Mouse (Mus musculus) lung, postnatal 36 days (tissue): ENCODE data around the gene Map3k12.
A peak's percentile ranks its signal among the peaks of the same experiment; 100 is the strongest.

Experiments used
- DNase-seq: peaks from one replicate; pipeline ENCODE4 v3.0.0; 2022; ENCODE audit warnings: mixed read lengths

The Map3k12 gene

DNA sequence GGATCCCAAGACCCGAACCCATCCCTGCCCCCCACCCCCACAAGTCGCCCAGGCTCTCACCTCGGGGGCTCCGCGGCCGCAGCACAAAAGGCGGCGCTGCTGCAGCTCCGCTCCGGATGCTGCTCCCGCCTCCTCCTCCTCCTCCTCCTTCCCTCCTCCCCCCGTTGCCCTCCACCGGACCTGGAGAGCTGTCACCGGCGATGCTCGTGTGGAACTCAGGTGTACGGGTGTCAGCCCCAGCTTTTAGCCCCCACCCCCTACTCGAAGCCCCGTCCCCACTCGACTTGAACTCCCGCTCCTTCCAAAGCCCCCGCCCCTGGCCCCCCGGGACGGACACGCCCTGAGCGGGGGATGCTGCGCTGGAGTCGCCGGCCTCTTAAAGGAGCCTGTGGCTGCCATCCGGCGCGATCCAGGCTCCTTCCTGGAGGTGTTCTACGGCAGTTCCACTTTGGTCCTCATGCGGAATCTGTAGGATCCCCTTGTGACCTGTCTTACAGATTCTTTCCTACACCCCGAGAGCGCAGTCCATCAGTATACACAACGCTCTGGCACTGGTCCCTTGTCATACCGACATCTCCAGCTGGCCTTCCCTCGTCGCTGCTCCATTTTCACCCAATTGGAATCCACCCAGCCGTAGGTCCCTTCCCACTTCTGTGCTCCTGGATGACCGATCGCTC is at the start of gene Map3k12:
Gene Map3k12, minus strand, starts transcription at position 337 of the 677 bp plus-strand sequence.
- DNase-seq, result peak; percentile 63

DNA sequence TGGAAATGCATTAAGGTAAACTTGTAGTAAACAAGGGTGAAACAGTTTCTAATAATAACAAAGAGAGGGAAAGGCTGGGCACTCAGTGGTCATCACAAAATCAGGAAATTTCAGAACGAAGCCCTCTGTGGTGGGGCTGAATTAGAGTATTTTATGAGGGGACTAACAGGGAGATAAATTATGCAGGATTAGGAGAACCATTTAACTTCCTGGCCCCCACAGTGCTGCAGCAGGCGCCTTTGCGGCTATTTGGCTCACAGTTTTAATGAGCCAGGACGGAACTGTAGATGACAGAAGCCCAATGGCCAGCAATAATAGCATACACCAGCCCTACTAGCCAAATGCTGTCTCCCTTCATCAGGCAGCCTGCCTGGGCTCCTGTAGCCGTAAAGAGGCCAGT is 46.8 kb upstream of the Map3k12 start:
- no peak for DNase-seq

DNA sequence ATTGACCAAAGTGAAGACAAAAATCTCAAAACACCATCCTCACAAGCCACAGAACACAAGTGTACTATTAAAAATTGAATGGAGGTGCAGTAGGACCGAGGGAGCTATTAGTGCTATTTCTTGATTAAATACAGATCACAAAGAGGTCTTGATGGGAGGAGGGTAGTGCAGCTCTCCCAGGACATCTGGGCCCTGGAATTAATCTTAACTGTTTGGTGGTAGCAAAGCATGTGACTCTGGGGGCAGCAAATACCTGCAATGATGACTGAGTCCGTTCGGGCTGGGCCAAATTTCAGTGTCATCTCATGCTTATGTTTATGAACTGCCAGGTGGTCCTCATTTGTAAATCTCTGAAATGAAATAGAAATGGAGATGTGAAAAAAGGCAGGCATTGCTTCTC is 46.2 kb upstream of the Map3k12 start:
- DNase-seq, result no peak

DNA sequence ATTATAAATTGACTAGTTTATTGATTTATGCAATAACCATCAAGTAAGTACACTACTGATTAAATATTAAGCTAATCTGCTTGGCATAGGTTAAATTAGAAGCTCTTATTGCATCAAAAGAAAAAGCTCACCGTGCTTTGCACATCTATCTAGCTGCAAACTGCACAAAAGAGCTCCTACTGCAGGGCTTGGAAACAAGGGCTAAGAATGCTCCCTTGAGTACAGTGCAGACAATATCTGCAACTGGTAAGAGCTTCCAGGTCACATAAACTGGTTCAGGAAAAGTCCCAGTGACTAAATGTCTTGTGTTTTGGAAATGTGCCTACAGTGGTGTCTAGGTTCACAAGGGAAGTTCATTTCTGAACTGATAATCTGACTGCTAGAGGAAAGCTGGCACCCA is 45.6 kb upstream of the Map3k12 start:
- no peak for DNase-seq

DNA sequence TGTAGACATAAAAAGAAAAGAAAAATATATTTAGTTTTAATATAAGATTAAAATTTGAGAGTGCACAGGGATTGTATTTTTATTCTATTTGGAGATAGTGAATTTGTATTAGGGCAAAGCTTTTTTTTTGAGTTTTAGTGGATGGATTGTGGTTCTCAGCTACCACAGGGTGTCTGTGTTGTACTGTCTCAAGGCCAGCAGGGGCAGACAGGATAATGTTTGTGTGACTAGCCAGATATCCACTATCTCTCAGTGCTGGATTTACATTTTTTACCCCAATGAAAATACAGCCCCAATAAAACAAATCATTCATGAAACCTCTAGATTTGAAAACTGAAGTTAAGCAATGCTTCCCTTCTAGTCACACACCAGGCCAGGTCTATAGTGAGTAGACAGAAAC is 40.7 kb upstream of the Map3k12 start:
- no peak for DNase-seq

DNA sequence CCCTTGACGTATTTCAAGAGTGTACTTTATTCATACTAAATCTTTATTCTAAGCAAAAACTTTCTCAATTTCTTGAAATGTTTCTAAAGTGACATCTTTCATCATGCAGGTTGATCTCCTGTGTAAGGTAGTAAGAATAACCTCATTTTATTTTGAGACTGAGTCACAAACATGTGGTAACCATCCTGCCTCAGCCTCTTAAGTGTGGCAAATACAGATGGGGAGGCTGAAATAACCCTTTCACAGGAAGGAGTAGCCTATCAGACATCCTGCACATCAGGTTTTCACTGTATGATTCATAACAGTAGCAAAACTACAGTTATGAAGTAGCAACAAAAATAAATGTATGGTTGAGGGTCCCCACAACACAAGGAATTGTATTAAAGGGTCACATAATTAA is 38.7 kb upstream of the Map3k12 start:
- no peak for DNase-seq

DNA sequence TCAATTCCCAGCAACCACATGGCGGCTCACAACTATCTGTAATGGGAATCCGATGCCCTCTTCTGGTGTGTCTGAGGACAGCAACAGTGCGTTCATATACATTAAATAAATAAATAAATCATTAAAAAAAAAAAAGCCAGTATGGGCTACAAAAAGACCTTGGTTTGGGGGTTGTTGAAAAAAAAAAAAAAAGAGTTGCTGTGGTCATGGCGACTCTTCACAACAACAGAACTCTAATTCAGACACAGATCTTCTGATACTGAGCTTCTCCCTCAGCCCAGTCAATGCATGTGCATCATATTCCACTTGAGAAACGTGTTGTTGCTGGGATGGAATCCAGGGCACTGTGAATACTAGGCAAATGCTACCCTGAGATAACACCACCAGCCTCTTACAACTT is 35.7 kb upstream of the Map3k12 start:
- no peak for DNase-seq

DNA sequence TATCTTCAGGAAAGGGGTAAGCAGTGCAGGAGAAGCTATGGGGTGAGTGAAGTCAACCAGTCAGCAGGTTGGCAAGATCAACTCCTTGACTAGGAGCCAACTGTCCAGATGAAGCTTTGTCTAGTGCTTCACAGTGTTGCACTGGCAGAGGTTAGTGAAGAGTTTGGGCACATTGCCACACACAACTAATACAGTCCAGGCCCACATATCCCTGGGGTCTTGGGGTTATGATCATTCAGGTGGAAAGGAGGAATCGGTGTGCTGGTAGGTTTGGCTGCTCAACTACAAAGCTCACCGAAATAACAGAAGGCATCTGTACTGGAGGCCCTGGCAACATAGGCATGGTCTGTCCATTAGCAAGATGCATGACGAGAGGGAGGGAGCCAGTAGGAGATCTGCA is 30.6 kb upstream of the Map3k12 start:
- no peak for DNase-seq

DNA sequence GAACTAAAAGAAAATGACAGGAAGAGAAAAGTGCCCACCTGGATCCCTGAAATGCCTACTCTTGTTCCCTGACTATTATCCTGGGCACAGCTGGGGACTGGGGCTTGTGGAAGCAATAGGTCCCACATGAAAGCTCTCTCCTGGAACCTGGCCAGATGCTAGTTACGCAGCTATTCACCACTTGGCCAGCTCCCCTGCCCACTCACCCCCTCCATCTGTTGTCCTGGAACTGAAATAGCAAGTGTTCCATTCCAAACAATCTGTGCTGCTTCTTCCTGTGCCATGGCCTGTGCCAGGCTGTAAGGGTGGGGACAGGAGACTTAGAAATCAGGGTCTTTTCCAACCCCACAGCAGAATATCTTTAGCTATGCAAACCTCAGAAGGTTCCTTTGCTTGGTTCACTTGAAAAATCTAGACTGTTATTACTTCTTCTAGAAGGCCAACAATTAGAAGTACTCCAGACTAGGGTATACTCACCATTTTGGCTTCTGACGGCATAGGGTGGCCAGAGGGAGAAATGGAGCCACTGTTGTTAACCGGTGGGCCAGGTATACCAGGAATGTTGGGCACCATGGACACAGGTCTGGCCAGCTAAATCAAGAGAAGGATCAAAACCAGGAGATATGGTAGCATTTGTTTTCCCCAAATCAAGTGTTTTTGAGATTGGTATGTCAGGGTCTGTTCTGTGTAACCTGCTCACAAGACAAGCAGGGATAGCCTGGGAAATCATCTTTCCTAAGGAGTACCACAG is 30.0 kb upstream of the Map3k12 start:
- DNase-seq, result peak; percentile 80

DNA sequence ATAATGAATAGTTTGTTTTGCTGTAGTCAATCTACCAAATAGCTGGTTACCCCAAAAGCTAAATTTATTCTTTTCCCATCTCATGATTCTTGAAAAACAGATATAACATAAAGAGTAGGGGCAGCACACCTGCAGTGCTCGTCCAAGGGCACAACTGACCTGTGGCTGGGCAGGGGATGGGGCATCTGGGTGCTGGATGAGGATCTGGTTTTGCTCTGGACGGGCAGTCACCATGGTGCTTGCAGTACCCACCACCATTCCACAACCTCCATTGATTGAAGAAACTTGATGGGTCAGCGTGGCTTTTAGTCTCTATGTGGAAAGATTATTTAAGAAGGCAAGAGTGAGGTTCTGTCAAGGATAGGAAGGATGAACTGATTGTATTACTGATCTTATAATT is 29.4 kb upstream of the Map3k12 start:
- DNase-seq, result no peak

DNA sequence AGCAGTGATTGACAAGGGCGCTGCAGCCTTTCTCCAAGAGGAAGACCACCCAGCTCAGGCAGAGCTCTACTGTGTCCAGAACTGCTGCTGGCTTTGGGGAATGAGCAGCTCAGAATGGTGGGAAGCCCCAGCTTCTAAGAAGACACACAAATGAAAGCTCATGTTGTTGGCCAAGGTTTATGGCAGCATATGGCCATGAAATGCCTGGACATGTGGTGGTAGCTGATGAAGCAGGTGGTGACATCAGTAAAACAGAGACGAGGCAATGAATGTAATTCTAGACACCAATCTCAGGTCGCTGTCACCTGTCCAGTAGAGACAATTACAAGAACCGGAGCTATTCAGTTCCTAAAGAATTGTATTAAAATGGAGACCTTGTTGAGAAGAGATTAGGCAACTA is 27.9 kb upstream of the Map3k12 start:
- DNase-seq, result no peak

DNA sequence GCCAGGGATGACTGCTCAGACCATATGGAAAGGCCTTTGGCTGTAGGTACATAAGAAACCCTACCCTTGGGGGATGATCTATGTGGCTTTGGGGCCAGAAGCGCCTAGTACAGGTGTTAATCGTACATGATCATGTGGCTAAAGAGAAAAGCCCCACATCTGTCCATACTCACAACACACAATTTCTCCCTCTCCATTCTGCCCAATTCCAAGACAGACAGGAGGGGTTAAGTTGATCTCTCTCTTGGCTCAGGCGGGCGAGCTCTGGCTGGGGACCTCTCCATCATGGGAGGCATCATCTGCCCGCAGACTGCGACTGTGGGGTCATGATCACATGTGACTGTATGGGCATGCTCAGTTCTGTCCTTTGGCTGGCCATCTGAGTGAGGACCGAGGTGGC is 17.1 kb upstream of the Map3k12 start:
- DNase-seq, result no peak

DNA sequence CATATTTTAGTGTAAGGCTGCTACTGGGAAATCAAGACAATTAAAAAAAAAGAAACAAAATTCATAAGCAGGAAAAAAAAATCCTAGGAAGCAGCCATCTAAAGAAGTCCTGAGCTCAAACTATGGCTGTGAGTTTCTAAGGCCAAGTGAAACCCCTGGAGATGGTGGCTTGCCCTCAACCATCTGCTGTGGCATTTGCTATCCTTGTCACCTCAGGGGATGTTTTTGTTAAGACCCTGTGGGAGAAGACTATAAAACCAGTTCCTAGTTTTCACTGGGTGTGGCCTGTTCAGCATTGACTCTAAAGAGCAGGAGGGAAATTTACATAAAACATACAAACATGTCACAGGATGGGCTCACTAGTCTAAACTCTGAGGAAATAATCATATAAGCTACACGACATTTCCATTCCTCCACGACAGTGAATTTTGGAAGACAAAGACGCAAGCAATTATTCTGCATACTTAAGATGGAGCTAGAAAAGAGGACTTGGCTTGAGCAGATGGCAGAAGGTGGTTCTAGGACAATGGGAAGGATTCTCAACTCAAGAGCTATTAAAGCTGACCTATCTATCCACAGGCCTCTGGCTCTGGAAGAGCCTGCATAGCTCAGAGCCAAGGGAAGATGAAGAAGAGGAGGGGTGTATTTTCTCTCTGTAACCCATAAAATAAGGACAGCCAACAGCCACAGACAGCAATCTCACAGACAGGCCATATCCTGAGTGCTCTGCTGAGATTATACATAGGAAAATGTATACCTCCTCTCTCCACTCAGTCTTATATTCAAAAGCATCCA is 15.4 kb upstream of the Map3k12 start:
- no peak for DNase-seq

DNA sequence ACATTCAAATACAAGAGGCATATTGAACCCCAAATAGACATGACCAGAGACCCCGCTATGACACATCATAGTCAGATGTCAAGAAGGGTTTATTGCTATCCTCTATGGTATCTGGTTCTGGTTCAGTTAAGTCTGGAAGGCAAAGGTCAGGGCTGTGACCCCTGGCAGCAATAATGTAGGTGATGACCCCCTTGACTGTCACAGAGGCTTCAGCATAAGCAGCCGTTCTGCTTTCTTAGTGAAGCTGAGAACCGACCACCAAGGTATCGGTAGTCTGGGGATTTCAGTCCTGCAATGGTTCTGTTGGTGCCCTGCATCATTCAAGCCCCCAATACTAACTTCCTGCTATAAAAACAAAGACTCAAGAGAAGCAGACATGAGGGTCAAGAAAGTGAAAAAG is 14.7 kb upstream of the Map3k12 start:
- no peak for DNase-seq

DNA sequence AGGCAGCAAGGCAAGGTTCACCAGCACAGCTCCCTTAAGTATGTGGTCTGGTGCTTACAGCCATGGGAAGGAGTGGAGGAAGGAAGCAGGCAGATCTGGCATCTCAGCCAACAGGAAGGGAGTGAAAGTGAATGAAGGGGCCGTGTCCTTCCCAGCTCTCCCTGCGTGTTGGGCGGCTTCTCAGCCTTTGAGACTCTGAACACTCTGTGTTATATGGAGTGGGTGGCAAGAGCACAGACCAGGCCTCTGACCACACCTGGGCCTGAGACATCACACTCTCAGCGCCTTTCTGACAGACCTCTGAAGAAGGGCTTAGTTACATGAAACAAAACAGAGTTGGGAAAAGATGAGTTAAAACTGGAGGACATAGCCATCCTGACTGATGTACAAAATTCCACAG is 13.7 kb upstream of the Map3k12 start:
- no peak for DNase-seq

DNA sequence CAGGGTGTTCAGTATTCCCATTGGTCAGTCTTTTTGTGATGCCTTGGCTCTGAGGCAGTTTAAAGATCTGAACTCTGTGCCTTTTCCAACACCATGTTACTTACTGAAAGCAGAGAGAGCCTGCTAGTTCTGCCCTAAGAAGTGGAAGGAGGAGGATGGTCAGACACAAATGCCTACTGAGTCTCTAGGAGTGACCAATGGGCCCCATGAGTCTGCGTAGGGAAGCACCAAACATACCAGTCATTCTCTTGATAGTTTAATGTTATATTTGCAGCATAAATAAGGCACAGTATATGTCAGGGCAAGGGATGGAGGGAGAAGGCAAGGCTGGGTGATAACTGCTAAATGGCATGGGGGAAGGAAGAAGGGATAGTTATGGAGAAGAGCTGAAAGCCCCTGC is 11.5 kb upstream of the Map3k12 start:
- no peak for DNase-seq

DNA sequence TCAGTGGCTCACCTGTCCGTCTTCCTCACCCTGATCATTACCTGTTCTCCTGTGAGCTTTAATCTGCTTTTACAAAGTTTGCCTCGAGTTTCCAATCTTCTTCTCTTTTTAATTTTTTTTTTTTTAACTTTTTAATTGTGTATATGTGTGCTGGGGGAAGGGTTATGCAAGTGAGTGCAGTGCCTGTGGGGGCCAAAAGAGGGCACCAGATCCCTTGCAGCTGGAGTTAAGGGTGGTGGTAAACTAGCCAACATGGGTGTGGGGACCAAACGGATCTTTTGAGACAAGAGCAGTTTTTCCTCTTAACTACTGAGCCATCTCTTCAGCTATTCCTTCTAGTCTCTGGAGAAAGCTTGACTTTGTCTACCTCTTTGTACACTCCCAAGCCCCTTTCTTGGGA is 11.1 kb upstream of the Map3k12 start:
- DNase-seq, result no peak

DNA sequence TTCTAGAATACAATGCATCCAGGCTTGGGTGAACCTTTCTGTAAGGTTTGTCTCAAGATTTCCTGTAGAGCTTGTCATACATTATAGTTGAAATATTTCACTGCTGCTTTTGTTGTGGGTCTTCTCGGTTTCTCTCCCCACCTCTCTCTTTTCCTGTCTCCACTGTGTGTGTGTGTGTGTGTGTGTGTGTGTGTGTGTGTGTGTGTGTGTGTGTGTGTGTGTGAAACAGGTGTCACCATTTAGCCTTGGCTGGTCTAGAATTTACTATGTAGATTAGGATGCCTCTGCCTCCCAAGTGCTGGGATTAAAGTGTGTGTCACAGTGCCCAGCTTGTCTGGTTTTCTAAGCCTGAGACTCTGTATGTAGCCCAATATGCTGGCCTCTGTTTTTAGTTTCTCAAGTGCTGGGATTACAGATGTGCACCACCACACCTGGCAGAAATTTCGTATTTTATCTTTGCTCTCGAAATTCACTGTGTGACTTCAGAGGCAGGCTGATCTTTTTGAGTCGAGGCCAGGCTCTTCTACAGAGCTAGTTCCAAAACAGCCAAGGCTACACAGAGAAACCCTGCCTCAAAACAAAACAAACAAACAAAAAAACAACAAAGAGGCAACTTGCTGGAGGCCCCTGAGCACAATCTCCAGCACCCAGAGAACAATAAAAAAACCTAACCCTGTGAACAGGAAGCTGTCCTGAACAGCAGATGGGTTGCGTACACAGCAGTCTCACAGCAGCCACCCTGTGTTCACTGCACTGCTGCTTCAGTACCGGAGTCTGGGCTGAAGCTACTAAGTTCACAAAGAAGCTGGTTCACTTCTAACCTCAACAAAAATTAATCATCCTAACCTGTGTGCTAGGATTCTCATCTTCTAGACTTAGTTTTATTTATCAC is 9.5 kb upstream of the Map3k12 start:
- no peak for DNase-seq

DNA sequence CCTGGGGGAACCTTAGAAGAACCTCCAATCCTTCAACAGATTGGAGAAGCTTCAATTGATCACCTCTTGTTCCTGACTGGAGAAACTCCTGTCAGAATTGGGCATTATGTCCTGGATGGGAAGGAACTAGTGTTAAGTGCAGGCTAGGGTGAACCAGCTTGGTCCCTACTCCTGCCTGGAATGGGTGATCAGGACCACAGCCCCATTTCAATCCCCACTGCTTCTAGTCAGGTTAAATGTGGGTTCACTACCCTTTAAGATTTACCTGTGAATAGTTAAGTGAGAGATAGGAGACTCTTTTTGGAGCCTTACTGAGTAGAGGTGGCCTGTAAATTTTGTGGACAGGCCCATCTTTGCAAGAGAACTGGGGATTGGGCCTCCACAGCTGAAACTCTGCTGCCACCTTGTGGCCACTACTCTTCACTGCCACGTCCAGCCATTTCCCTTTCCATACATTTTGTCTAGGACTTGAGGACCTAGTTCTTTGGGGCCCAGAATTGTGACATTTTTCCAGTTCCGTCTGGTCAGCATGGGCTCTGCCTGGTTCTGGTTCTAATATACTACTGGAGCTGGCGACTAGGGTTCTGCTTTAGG is 8.1 kb upstream of the Map3k12 start, which contains the start of gene Npff:
Gene Npff, minus strand, starts transcription at position 51 of the 594 bp plus-strand sequence.
- DNase-seq, result peak; percentile 84

DNA sequence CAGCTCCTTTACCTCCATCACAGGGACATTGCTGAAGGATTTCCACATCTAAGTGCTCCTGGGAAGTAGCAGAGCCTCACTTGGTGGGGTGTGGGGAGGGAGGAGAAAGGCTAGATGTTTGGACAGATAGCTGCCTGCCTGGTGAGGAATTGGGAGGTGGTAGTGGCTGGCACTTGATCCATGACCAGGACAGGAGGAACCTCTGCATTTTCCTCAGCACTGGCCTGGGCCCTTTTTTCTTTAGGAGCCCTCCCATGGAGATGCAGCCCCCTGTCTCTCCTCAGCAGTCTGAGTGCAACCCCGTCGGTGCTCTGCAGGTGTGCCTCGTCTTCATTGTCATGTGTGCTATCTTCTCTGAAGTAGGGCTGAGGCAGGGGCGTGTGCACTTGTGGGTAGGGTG is 4.6 kb upstream of the Map3k12 start:
- no peak for DNase-seq

DNA sequence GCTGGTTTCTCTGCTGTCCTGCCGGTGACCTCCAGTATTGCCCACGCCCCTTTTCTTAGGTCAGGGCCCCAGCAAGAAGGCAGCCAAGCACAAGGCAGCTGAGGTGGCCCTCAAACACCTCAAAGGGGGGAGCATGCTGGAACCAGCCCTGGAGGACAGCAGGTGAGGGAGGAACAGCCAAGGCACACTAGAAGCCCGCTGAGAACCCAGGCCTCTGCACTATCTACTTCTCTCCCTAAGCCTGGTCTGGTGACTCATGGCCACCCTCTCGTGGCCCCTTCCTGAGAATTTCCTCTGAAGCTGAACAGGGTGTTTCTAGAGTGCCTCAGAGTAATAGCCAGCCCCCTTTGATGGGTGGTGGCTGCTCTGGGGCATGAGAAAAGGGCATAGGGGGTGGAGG is 3.6 kb upstream of the Map3k12 start:
- DNase-seq, result no peak
